Mouse (Mus musculus): Measurements from ENCODE around the gene Ccdc3.
"Not testable (repeated sequence)": the region's sequence is repeated elsewhere in the genome, so short reads cannot be mapped to it uniquely, and the experiment has no call there.

Gene Ccdc3

DNA sequence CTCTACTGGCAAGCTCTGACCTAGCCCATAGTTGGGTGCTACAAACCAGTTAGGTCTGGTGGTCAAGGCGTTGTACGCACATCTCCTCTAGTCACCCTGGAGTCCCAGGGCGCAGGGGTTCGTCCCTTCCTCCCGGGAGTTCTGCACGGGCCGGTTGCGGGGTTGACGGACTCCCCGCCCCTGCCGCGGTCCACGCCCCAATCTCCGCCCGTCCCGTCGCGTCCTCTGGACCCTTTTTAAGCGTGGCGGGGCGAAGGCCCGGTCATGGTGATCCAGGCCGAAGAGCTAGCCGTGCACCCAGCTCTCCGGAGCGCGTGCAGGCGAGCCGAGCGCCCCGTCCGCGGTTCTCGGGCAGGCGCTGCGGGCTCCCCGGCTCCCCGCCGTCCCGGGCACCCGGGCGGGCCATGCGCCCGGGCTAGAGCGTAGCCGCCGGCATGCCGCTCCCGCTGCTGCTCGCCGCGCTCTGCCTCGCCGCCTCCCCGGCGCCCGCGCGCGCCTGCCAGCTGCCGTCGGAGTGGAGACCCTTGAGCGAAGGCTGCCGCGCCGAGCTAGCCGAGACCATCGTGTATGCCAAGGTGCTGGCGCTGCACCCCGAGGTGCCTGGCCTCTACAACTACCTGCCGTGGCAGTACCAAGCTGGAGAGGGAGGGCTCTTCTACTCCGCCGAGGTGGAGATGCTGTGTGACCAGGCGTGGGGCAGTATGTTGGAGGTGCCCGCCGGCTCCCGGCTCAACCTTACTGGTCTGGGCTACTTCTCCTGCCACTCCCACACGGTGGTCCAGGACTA lies at the start of gene Ccdc3:
TSS of gene Ccdc3 (plus strand) at position 277 of the 787 bp plus-strand sequence.
- DNase-seq (ENCODE audit: low spot score): peak; percentile 30

DNA sequence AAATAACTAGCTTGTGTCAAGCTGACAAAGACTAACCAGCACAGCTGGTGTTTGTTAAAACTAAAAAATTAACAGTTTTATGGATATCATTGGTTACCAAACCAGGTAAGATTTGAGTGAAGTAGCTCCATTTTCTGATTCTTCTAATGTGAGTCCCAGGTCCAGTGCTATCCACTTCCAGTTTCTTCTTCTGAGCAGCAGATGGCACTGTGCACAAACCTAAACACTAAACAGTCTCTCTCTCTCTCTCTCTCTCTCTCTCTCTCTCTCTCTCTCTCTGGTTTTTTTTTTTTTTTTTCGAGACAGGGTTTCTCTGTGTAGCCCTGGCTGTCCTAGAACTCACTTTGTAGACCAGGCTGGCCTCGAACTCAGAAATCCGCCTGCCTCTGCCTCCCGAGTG lies 47.2 kb upstream of the Ccdc3 start:
- not testable (repeated sequence) for DNase-seq (ENCODE audit: low spot score)

DNA sequence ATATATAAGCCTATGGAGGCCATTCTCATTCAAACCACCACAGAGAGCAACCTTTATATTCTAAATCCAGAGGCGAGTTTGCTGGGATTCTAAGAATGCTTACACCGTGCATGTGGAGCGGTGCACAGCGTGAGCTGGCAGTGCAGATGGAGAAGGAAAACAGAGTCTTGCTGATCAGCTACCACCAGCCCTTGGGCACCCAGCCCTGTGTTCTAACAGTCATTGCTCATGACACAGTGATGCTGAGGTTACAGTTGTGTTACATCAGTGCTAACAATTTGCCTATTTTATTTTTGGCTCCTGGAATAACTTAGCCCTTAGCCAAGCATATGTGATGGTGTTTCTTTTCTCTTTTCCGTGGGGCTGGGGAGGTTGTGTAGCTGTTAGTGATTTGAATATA lies 42.7 kb upstream of the Ccdc3 start:
- DNase-seq (ENCODE audit: low spot score): no peak

GRCm38 (mm10) chr2:5095316-5095715 lies 42.3 kb upstream of the Ccdc3 start:
- DNase-seq (ENCODE audit: low spot score): no peak

- peak; percentile 26 for DNase-seq (ENCODE audit: low spot score)
Observed at GRCm38 (mm10) chr2:5097786-5098445, 39.7 kb upstream of the Ccdc3 start.

GRCm38 (mm10) chr2:5099176-5099575 lies 38.4 kb upstream of the Ccdc3 start:
- no peak for DNase-seq (ENCODE audit: low spot score)

GRCm38 (mm10) chr2:5101743-5102245 lies 35.8 kb upstream of the Ccdc3 start:
- DNase-seq (ENCODE audit: low spot score): no peak

GRCm38 (mm10) chr2:5102891-5103290 lies 34.7 kb upstream of the Ccdc3 start:
- no peak for DNase-seq (ENCODE audit: low spot score)

DNA sequence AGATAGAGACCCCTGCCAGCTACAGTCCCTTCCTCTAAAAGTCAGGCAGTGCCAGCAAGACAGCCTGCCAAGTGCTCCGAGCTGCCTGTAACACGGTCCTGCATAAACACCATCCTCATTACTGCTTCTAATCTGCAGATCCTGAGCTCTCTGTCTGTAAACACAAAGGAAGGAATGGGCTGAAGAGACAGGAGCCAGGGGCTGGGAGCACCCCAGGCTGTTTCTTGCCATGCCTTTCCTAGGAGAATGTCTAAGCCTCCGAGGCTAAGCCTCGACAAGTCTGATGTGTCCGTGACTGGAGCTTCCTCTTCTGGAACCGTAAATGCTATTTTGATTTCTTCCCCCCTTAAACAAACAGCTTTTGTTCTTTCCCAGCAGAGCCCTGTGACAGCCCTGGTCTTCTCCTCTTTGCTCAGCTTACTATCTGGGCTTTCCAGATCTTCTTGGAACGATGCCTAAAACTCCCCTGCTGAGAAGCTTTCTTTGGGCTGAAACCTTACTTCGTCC lies 24.7 kb upstream of the Ccdc3 start:
- DNase-seq (ENCODE audit: low spot score): no peak

DNA sequence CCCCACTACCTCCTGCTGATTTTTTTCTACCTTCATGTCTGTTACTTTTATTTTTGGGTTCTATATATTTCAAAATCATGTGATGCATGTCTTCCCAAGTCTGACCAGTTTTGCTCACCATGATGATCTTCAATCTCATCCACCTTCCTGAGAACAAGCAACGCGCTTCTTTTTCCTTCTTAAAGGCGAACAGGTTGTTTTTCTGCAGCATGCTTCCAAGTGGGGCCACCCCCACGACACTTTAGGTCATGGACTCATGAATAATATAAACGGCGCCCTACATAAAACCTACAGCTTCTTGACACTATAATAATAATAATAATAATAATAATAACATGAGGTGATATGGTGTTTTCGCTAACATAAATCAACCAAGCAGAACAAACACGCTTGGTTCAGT lies 23.2 kb upstream of the Ccdc3 start:
- DNase-seq (ENCODE audit: low spot score): no peak

DNA sequence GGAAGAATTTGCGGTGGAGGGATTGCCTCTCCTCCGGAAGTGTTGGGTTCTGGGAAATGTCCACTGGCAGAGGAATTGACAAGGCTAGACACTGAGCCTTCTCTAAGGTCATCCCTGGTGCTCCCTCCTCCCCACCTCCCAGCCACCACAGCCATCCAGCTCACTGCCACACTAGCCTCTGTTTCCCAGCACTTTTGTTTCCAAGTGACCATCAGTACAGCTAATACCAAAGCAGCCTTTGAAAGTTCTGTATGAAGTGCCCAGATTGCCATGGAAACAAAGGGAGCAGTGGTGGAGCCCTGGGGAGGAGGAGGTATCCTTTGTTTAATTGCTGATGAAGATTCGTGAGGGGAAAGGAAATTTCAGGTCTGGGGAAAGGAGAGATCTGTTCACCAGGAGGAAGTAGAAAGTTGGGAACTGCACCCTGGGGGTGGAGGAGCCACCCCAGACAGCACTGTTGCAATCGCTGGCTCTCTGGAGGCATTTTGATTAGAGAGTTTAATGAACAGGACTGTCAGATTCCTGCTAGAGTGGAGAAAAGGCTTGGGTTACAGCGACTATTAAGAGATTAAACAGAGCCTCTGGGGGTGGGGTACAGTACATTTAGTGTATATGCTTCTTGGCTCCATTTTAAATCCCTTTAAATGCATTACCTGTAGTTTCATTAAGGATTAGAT lies 20.6 kb upstream of the Ccdc3 start:
- no peak for DNase-seq (ENCODE audit: low spot score)

DNA sequence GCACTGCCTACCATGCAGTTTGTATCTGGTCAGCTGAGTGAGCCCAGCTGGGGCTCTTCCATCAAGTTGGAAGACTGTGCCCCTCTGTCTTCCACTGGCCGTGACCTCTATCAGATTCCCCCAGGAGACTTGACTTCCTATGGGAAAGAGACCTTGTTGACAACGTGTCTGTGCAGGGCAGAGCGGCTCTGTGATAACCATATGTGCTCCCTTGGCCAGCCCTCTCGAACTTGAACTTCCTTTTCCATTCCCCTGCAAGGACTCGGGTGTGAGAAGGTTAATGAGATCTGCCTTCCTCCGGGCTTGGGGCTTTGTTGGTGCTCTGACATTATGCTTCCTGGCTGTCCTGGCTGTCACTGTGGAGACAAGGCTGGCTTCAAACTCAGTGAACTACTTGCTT lies 12.1 kb upstream of the Ccdc3 start:
- DNase-seq (ENCODE audit: low spot score): no peak

- DNase-seq (ENCODE audit: low spot score): no peak
Observed at GRCm38 (mm10) chr2:5127369-5127768, 10.2 kb upstream of the Ccdc3 start.

- peak; percentile 30 for DNase-seq (ENCODE audit: low spot score)
Observed at GRCm38 (mm10) chr2:5129099-5129498, 8.5 kb upstream of the Ccdc3 start.

DNA sequence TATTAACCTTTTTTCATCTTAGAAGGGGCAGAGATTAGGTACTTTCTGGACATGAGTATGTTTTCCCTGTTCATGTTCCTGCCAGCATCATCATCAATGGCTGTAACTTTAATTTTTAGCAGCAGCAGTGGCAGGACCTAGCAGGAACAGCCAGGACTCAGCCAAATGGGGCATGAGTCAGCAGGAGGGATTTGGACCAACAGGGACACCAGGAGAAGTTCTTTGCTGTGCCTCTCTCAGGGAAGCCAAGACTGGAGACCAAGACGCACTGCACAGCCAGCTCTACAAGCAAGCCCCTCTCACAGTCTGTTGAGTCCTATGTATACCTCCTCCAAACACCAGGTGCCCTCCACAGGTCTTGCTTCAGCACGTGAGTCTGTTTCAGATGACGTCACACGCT lies 5.5 kb upstream of the Ccdc3 start:
- DNase-seq (ENCODE audit: low spot score): no peak

DNA sequence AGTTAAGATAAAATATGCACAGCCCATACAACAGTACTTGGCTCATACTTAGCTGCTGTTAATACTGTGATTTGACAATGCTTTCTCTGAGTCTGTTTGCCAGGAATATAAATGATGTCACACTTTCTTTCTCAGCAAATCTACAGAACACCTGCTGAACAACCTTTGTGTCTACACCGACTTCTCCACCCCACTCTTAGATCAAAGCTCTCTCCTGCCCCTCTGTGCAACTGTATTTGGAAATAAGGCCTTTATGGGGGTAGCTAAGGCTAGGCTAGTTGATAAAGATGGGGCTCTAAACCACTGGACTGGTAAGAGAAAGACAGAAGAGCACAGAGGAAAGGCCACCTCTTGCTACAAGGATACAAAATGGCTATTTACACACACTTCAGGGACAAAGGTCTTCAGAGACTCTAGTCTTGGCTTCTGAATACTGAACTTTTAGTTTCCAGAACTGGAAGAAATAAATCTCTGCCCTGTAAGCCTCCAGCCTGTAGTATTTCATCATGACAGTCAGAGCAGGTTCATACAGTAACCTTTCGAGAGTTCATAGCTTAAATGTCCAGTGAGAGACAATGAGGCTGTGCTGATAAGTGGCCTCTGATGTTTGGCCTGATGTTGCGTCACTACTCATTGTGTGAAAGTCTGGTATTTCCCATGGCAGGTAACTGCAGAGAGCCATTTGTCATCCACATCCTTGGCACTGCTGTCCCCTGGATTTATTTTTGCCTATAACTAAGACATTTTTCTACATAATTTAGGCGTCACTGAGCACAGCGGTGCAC lies 2.4 kb upstream of the Ccdc3 start:
- DNase-seq (ENCODE audit: low spot score): no peak

- DNase-seq (ENCODE audit: low spot score): no peak
Observed at GRCm38 (mm10) chr2:5139961-5140360, 2.4 kb downstream of the Ccdc3 start.

GRCm38 (mm10) chr2:5144446-5144845 lies 6.9 kb downstream of the Ccdc3 start:
- DNase-seq (ENCODE audit: low spot score): no peak

GRCm38 (mm10) chr2:5147907-5148306 lies 10.3 kb downstream of the Ccdc3 start:
- DNase-seq (ENCODE audit: low spot score): no peak

DNA sequence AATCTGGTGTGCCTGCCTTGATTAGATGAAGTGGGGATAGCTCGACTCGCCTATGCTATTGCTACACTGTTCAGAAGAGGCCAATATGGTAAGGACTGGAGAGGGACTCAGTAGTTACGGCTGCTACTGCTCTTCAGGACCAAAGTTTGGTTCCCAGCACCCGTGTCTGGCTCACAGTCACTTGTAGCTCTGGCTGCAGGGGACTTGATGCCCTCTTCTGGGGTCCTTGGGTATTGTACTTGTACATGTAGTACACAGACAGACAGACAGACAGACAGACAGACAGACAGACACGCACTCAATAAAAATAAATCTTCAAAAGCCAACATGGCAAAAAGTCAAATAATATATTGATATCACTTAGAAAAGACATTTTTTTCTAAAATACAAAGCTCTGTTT lies 17.1 kb downstream of the Ccdc3 start:
- no peak for DNase-seq (ENCODE audit: low spot score)

- DNase-seq (ENCODE audit: low spot score): no peak
Observed at GRCm38 (mm10) chr2:5160236-5160848, 22.8 kb downstream of the Ccdc3 start.
